Mouse (Mus musculus) urinary bladder, postnatal 10 days (tissue): ENCODE data around the gene Smg7.
"Not testable (repeated sequence)": the region's sequence is repeated elsewhere in the genome, so short reads cannot be mapped to it uniquely, and the experiment has no call there.

ENCODE experiments used
- DNase-seq: peaks from one replicate; pipeline ENCODE4 v3.0.0; 2022; ENCODE audit warnings: low spot score

Smg7 gene

DNA sequence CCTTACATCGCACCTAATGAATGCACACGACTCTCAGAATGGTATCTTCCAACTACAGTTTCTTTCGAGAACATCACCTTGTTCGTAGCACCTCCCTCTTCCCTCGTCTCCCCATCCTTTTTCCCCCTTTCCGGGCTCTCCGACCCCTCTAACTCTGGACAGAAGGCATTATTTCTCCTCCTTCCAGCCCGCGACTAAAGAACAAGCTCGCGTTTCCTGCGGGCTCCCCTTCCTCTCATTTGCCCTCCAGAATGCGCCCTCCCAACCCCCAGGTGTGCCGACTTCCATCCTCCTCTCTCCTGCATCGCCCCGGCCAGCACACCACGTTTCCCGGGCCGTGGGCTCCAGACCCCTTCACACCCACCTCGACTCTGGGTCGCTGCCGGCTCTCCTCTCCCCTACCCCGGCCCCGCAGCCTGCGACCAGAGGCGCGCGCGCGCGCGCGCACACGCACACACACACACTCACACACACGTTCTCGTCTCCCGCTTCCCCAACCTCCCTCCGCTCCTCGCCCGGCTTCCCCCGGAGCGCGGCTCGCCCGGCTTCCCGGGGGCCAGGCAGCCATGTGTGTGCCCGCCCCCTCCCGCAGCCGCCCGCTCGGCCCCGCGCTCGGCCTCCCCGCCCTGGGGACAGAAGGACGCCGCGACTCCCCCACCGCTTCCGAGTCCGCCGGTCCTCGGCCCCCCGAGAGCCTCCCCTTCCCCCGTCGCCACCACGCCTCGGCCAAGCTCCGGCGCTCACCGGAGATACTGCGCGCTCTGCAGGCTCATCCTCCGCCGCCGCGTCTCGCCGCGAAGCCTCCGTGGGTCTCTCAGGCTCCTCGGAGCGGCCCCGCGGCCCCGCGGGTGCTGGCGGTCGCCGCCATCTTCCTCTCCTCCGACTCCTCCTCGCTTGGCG lies at the start of gene Smg7:
Smg7 (minus strand) TSS at position 882 of the 900 bp plus-strand sequence.
- DNase-seq = peak; percentile 15

- DNase-seq = no peak
Measured at GRCm38 (mm10) chr1:152942977-152943376, 40.5 kb upstream of the Smg7 start.

- no peak for DNase-seq
Measured at GRCm38 (mm10) chr1:152936365-152936764, 33.9 kb upstream of the Smg7 start.

DNA sequence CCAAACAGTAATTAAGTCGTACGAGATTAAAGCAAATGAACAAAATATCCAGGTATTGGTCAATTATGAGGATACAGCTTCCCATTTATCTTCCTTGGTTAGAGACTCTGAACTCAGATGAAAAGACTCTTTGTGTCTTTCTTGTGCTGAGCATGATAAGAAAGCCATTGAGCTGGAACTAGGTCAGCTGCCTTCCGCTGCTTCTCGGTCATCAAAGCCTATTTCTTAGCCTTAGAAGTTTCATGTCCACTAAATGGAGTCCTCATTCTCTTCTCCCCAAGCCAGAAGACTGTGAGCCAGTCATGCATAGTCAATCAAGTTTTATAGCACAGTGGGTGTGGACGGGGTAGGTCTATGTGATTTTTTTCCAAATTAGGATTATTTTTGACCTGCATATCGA lies 33.0 kb upstream of the Smg7 start:
- no peak for DNase-seq

- no peak for DNase-seq
Measured at GRCm38 (mm10) chr1:152933962-152934361, 31.5 kb upstream of the Smg7 start.

DNA sequence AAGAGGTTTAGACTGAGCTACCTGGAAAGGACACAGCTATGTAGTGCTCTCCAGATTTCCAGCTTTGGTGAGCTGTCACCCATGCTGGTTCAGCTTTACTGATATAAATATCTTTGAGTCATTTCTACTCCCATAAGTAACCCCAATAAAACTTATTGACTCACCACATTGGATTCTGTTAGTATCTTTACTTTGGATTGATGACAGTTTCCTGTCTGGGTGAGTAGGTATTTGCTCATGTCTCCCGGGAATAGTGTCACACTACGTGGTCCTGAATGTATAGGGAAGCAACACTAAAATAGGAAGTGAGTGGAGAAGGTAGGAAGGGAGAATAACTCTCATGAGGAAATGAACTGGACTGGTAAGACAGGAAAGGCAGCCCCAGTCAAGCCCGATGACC lies 19.3 kb upstream of the Smg7 start:
- DNase-seq = no peak

DNA sequence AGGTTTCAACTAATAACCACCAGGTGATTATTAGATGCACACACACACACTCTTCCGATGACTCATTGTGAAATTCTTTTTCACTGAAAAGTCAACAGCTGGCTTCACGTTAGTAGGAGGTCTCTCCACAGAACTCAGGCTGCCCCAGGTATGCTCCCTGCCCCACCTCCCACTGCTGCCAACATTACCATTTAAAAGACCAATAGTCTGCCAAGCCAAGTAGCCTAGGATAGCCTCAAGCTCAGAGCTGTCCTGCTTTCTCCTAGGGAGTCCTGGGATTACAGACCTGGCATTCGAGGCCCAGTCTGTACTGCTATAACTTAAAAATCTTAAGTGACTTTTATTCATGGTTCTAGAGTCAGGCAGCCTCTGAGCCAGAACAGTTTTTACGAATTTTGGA lies 15.2 kb upstream of the Smg7 start:
- DNase-seq = no peak

- no peak for DNase-seq
Measured at GRCm38 (mm10) chr1:152916936-152917335, 14.5 kb upstream of the Smg7 start.

GRCm38 (mm10) chr1:152915766-152916165 lies 13.3 kb upstream of the Smg7 start:
- DNase-seq = no peak

DNA sequence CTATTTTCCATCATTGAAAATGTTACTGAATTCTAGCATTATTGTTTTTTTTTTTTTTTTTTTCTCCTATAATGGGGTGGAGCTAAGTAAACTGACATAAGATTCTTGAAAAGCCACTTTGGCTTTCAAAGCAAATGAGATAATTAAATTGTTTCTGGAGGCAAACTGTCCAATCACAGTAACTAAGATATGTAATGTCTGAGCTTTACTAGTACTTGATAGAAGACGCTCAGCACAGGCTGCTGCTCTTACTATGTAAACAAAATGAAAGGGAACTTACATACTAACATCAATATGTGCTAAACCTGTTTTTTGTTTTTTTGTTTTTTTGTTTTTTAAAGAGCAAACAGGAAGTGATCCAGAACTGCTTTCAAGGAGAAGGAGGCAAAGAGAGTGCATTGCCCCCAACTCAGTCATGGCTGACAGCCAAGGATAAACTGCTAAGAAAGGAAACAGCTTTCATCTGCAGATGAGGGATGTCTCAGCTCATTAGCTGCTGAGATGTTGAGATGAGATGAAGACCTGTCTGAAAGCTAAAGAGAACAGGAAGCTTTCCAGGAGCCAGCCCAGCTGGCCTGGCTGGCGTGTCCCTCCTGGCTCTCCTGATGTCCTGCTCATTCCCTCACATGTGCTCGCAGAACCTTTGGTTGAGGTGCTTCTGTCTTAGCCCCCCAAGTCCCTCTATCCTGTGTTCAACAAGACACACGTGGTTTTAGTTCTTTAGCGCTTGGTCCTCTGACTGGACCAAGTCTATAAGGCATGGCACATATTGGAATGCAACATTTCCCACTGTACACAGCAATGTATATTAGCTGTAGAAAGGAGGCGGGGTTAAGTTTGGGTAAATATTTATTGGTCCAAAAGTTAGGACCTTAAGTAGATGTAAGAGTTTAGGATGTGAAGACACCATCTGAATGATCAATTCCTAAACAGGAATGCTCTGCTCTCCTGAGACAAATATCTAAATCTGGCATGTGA lies 11.3 kb upstream of the Smg7 start:
- DNase-seq = no peak

DNA sequence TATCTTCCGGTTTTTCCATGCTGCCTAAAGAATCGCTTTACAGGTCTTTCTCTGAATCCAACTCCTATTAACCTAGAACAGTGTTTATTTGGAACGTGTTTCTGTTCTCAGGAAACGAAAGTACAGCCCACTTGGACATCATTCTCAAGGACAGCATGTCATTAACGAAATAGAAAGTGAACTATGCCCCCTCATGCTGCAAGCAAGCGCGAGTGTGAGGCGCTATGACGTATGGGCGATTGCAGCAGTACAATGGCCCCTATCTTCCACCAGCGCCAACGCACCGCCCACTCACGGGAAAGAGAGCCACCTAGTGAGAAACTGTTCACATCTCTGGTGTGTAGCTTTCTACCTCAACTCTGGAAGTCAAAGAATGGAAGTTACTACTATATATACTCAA lies 2.0 kb upstream of the Smg7 start:
- peak; percentile 21 for DNase-seq

DNA sequence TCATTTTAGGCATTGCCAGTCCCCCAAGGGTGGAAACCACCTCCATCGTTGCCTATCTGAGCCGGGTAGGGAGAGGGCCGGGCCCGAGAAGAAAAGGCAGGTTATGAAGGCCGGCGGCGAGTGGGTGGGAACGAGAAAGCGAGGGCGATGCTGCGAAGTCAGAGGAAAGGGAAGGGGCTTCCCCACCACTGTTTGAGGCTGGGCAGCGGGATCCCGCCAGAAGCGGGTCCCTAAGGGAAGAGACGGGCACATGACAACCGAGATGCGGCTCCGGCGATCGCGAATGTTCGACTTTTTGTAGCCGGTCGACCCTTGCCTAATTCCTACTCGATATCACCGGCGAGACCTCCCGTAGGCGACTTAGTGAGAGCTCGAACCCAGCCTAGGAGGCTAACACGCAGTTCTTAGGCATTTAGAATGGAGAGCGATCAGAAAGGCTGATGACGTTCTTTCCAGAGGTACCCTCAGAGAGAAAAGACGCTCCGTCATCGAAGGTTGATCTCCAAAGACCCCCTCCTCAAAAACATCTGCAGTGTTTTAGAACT lies 1.2 kb upstream of the Smg7 start:
- DNase-seq = no peak

GRCm38 (mm10) chr1:152902665-152903516 lies 445 bp upstream of the Smg7 start:
- peak; percentile 78 for DNase-seq

DNA sequence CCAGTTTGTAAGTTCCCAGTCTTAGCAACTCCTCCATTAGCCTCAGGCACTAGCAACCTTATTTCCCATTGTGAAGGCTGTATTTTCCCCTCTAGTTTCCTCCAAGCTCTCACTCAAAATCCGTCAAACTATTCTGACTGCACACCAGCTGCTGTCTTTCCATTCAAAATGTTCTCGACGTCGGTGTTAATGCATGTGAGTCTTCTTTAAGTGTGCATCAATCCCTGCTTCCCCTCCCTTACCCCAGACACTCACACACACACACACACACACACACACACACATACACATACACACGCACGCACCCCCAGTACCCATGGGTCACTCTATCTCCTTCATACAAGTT lies 1.1 kb downstream of the Smg7 start:
- no peak for DNase-seq

DNA sequence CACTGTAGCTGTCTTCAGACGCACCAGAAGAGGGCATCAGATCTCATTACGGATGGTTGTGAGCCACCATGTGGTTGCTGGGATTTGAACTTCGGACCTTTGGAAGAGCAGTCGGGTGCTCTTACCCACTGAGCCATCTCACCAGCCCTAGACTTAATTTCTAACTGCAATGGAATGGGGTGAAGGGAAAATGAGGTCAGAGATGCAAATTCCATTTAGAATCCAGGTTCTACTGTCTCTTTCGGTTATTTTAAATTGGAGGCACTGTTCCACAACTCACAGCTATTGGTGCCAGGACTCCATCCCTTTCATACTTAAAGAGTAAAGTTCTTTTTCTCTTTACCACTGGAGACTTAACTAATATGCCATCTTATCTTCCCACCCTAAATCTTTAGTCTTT lies 14.4 kb downstream of the Smg7 start:
- not testable (repeated sequence) for DNase-seq

DNA sequence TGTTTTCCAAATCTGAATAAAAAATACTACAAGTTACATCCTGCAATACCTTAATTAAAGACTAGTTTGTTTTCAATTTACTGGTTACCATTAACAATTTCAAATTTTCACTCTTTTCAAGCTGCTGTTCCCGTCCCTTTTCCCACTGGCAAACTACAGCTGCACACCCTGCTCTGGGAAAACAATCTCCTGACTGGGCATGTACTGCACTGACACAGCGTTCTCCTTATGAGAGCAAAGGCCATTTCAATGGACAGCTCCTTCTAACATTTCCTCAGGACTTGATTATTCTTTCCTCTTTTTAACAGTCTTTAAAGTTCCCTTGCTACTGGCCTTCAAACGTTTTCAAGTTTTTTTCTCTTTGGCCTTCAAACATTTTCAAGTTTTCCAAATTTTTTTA lies 31.4 kb downstream of the Smg7 start:
- DNase-seq = no peak

DNA sequence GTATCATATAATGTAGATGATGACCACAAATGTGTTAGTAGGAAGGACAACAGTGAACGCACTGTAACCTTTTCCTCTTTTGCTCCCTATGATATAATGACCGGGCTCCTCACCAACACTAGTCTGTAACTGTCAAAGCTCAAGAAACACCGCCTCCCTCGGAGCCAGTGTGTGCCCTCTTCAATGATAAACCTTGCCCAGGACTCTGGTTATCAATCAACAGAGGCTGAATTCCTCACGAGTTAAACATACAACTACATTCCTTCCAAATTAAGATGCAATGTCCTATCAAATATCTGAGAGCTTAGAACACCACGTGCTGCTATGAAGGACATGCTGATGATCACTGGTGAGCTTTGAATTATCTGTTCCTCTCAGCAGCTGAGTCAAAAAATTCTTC lies 32.5 kb downstream of the Smg7 start:
- no peak for DNase-seq

DNA sequence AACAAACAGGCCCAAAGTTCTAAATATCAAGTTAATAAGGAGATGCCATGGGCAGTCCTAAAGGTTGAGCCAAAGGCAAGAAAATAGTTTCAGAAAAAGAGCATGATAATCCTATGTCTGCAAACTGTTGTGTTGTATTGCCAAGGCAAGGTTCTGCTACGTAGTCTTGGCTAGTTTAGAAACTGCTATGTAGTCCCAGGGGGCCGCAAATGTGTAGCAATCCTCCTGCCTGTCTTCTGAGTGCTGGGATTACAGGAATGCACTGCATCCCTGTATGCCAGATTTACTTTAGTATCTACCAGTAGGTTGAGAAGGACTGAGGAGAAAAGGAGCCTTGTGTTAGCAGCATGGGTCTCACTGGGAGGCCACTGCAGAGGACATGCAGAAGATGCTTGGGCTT lies 55.6 kb downstream of the Smg7 start:
- DNase-seq = no peak

DNA sequence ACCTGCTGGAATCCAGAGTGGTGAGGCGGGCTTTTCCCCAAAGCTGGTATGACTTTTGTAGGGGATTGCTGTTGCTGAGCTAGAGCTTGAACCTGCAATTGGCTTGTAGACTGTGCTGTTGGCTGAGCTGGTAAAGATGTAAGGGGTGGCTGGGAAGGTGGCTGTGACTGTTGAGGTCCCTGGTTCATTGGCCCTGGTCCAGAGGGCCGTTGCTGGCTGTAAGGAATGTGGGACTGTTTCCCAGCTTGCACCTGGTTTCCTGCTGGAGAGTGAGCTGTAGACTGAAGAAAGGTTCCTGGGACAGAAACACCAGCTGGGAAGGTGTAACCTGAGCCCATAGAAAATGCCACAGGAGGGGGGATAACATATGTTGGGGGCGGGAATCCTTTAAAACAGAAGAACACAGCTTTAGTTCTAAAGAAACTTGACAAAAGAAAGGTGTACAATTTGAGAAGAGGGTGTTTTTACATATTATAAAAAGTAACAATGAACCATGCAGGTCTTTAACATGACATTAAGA lies 57.2 kb downstream of the Smg7 start:
- no peak for DNase-seq

- no peak for DNase-seq
Measured at GRCm38 (mm10) chr1:152844634-152845033, 57.8 kb downstream of the Smg7 start.

DNA sequence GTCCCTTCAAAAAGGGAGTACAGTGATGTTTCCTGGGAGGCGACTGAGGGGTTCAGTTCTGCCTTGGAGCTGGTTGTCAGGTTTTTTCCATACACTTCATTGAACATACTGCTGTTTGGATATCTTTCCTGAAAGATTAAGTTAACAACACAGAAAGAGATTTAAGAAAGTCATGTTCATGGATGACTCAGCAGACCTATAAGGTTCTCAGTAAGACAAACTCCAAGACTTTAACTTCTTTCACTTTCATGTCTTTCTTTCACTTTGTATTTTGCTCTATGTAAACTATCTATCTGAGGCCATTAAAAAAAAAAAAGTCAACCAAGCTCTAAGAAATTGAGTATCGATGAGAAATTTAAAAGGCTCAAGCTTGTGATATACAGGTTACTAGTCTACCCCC lies 61.4 kb downstream of the Smg7 start:
- DNase-seq = no peak

DNA sequence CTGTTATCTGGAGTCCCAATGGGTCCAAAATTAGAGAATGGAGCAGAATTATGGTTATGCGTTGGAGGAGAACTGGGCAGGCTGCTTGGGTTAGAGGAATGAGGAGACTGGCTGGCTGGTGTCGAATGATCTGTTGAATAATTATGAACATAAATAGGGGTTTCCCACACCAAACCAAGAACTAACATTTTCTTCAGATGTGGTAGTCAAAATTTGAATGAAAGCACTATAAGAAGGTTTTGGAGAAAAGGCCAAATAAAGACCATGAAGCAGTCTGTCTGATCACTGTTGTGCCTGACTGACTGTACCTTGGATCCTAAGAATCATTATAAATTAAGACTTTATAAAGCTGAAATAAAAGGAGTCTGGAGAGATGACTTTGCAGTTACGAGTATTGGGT lies 62.1 kb downstream of the Smg7 start:
- no peak for DNase-seq
